Mouse (Mus musculus) T-helper 17 cell (primary cell): Measurements from ENCODE around the gene Map10.

Experiments used
- in situ Hi-C, 2 experiments: fragments of 300-600 bp; cut with MboI, MseI; formaldehyde crosslinking; loops; 1 replicate in 1 of 2; 2 replicates in 1 of 2; pipeline ENCODE4 v1.15.1; 2025; ENCODE audit warnings: high pct_unique_total_duplicates in 2 of 2

Map10 gene

GRCm38 (mm10) chr8:125716211-125716610 lies 46.6 kb downstream of the Map10 start:
- in situ Hi-C loops, result no loop called here

DNA sequence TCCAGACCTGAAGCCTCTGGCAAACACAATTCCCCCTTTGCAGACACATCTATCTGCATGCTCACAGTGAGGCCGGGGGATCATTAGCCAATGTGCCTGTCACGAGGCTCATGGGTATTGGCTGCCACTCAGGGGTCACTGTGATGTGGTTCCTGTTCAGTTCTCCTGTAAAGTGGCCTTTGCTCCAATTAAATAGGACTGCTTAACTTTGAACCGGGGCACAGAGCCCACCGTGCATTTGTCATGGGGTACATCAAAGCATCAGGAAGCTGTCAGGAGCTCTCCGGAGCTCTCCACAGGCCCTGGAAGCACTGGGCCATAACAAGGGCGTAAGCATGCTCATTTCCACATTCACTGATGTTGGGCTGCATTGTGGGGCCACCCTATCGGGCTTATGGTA lies 47.0 kb downstream of the Map10 start:
- in situ Hi-C loops, result no loop called here

GRCm38 (mm10) chr8:125718914-125719313 lies 49.3 kb downstream of the Map10 start:
- in situ Hi-C loops, result no loop called here

DNA sequence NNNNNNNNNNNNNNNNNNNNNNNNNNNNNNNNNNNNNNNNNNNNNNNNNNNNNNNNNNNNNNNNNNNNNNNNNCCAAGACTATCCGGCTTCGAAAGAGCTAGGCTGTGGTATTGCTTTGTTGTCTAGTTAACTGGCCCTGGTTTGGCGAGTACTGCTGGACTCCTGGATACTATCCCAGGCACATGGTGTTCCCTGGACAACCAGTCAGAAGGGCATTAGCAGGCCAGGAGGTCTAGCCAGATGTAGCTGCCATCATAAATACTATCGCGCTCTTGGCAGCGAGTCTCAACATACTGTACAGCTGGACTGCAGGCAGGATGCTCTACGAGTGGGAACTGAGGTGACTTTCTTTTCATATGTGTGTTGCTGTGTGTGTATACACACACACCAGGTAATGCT lies 53.1 kb downstream of the Map10 start:
- in situ Hi-C loops, result no loop called here
